11 mouse cellular contexts compared by ENCODE assay signal in the genomic region with DNA sequence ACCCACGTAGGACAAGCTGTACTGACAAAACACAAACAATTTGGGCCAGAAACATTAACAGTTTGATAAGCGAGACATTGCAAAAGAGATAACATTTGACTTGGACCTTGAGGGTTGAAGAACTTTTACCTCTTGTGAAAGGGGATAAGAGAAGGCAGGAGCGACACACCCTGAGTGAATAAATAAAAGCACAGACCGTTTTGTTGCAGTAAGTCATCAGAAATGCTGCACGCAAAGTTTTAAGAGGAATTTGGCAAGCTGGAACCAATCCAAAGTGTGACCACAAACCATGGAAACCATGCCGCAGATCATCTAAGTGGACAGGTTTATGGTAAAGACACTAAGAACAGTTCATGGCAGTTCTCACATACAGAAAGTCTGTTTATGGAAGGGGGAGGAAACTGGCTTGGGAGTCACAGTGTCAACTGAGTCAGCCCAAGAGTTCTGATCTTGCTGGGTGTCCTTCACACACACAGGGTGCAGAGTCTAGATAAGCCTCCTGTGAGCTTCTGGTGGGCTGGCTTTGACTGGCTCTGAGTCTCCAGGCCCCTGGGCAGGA. TPM values are rescaled to one million over a fixed set of nuclear protein-coding genes. Genes with fewer than 3 reads are reported as not detected.
DNase-seq lines count a peak whose midpoint lies in the region; ATAC-seq and TF ChIP-seq lines count a peak whose summit lies in the region.
"Had no signal": no experiment of that assay in that cellular context is flagged by ENCODE, and none has a peak within 500 bp of the region (broad histone marks: within the 10 kb centered on the region; RNA-seq: fewer than 3 reads in every experiment).

No protein-coding gene starts in this region.

- no peak overlapping the region for H3K4me3 ChIP-seq in kidney, postnatal 0 days (replicated peaks; ENCODE audit: low read depth, low read length)
- H3K4me3 ChIP-seq in erythroblast, embryonic 14.5 days (replicated peaks): peak overlapping the region; percentile 34
- peak overlapping the region; percentile 31 for H3K4me3 ChIP-seq in megakaryocyte, embryonic 14.5 days (replicated peaks)
- H3K4me3 ChIP-seq: gastrocnemius, adult 2 months; lung, embryonic 15.5 days had no signal

- no peaks in the 10 kb centered on the region for H3K27me3 ChIP-seq in kidney, postnatal 0 days (ENCODE audit: insufficient read depth, low read length)
- no peaks in the 10 kb centered on the region for H3K27me3 ChIP-seq in erythroblast, embryonic 14.5 days (ENCODE audit: control insufficient read depth)
- peaks cover 5% of the 10 kb centered on the region for H3K27me3 ChIP-seq in megakaryocyte, embryonic 14.5 days (replicated peaks)
- H3K27me3 ChIP-seq: lung, embryonic 15.5 days had no signal

- H3K4me2 ChIP-seq in kidney, postnatal 0 days (ENCODE audit: low read length): no peak overlapping the region
- H3K4me2 ChIP-seq: lung, embryonic 15.5 days had no signal

- TF ChIP-seq CTCF in kidney, postnatal 0 days (IDR thresholded peaks at IDR 0.05; ENCODE audit: low read depth): no peak

- no peak overlapping the region for H3K27ac ChIP-seq in kidney, postnatal 0 days
- H3K27ac ChIP-seq: gastrocnemius, adult 2 months; lung, embryonic 15.5 days had no signal

- ATAC-seq in kidney, postnatal 0 days (replicated peaks; ENCODE audit: low FRiP score, low read depth): no peak; the same call in 1 of the 2 replicates

- no peaks in the 10 kb centered on the region; the same call in 1 of the 2 replicates for H3K4me1 ChIP-seq in kidney, postnatal 0 days (replicated peaks; ENCODE audit: insufficient read depth, low read length)
- peaks cover 63% of the 10 kb centered on the region for H3K4me1 ChIP-seq in erythroblast, embryonic 14.5 days (ENCODE audit: control insufficient read depth)
- H3K4me1 ChIP-seq in megakaryocyte, embryonic 14.5 days: peaks cover 23% of the 10 kb centered on the region

- no peaks in the 10 kb centered on the region for H3K36me3 ChIP-seq in kidney, postnatal 0 days (ENCODE audit: insufficient read depth, low read length)
- H3K36me3 ChIP-seq in erythroblast, embryonic 14.5 days (ENCODE audit: control insufficient read depth): peaks cover 36% of the 10 kb centered on the region
- H3K36me3 ChIP-seq in megakaryocyte, embryonic 14.5 days (replicated peaks; ENCODE audit: low read length): peaks cover 5% of the 10 kb centered on the region
- H3K36me3 ChIP-seq: lung, embryonic 15.5 days had no signal

- peak; percentile 79 for DNase-seq in kidney, postnatal 0 days (ENCODE audit: low spot score)
- no peak for DNase-seq in kidney, postnatal 25 days
- peak; percentile 87 for DNase-seq in MEL-GATA-1-ER (ENCODE audit: extremely low read depth, low read depth)
- no peak for DNase-seq in retina, embryonic 14.5 days (ENCODE audit: low spot score)
- DNase-seq in thymus, postnatal 25 days: no peak
- DNase-seq: adrenal gland, postnatal 25 days; cerebellum, postnatal 10 days; gastrocnemius, adult 2 months had no signal

- no peak overlapping the region for H3K9ac ChIP-seq in kidney, postnatal 0 days (ENCODE audit: low read depth, low read length)
- H3K9ac ChIP-seq: lung, embryonic 15.5 days had no signal

- H3K9me3 ChIP-seq in kidney, postnatal 0 days (replicated peaks; ENCODE audit: low read length): no peaks in the 10 kb centered on the region
- H3K9me3 ChIP-seq in erythroblast, embryonic 14.5 days (ENCODE audit: control insufficient read depth, low read length): no peaks in the 10 kb centered on the region
- H3K9me3 ChIP-seq in megakaryocyte, embryonic 14.5 days: no peaks in the 10 kb centered on the region
- H3K9me3 ChIP-seq: lung, embryonic 15.5 days had no signal

- 33% methylated on average over 6 of the region's 6 CpGs for WGBS in kidney, postnatal 0 days

RNA-seq across cellular contexts. Expression of a gene that starts 18.3 kb away (rescaled TPM):
- polyA plus RNA-seq in kidney, postnatal 0 days (2015; fragmentation: Nextera tagmentation; extraction: Ambion mirVana): 6.9 and 8.6 TPM in 2 replicates
- polyA plus RNA-seq in erythroblast, embryonic 14.5 days (2012): 0.91 and 1.8 TPM in 2 replicates
- 3.3 and 5.9 TPM in 2 replicates for polyA plus RNA-seq in megakaryocyte, embryonic 14.5 days (2012; ENCODE audit: insufficient read depth, low replicate concordance)

RNA-seq across cellular contexts. Expression of a gene that starts 56.3 kb away (rescaled TPM):
- 12.7 and 13.6 TPM in 2 replicates for polyA plus RNA-seq in kidney, postnatal 0 days (2015; fragmentation: Nextera tagmentation; extraction: Ambion mirVana)
- 1.4 and 1.5 TPM in 2 replicates for polyA plus RNA-seq in erythroblast, embryonic 14.5 days (2012)
- polyA plus RNA-seq in megakaryocyte, embryonic 14.5 days (2012; ENCODE audit: insufficient read depth, low replicate concordance): 1.9 and 11.7 TPM in 2 replicates

Comparison
In these comparisons a context has a peak if more than half of its experiments do, and no peak if none do; other contexts are left out.
1. DNase-seq: peak in kidney, postnatal 0 days (single experiment) and MEL-GATA-1-ER (single experiment); none in kidney, postnatal 25 days (0 of 2), retina, embryonic 14.5 days (single experiment) and thymus, postnatal 25 days (single experiment).